Mouse (Mus musculus) heart, postnatal 0 days (tissue): ENCODE results near the gene Ehd3. TPM values are rescaled to one million over a fixed set of nuclear protein-coding genes. Genes with fewer than 3 reads are reported as not detected.

Experiments
- ATAC-seq: fragments of 200-750 bp; cut with Nextera tagmentation; 2 replicates; pipeline ENCODE4 v1.8.0; 2017; ENCODE audit warnings: low read depth, moderate number of reproducible peaks, moderate library complexity; ENCODE audit not compliant: insufficient read depth
- DNase-seq: peaks from one replicate; pipeline ENCODE4 v3.0.0-alpha.2; 2016; ENCODE audit warnings: low spot score
- H3K27ac ChIP-seq: fragments of 300-500 bp; sonication (generic); 2 replicates; pipeline ENCODE4 v1.5.1; 2014; ENCODE audit warnings: low read depth, mild to moderate bottlenecking
- H3K27me3 ChIP-seq: fragments of 300-500 bp; sonication (generic); 2 replicates; pipeline ENCODE4 v1.6.1; 2014; ENCODE audit warnings: low read length, mixed read lengths; ENCODE audit not compliant: control insufficient read depth, insufficient read depth
- H3K36me3 ChIP-seq: fragments of 300-500 bp; sonication (generic); replicated peaks from 2 replicates; pipeline ENCODE4 v1.6.1; 2014; ENCODE audit warnings: low read length, mixed read lengths; ENCODE audit not compliant: control insufficient read depth, insufficient read depth
- H3K4me1 ChIP-seq: fragments of 300-500 bp; sonication (generic); 2 replicates; pipeline ENCODE4 v1.6.1; 2014; ENCODE audit warnings: antibody characterized with exemption; ENCODE audit not compliant: control insufficient read depth, insufficient read depth
- H3K4me2 ChIP-seq: fragments of 300-500 bp; sonication (generic); 2 replicates; pipeline ENCODE4 v1.6.1; 2014; ENCODE audit warnings: low read depth, mild to moderate bottlenecking, low read length, moderate library complexity
- H3K4me3 ChIP-seq: fragments of 300-500 bp; sonication (generic); 2 replicates; pipeline ENCODE4 v1.5.1; 2014; ENCODE audit warnings: low read depth, low read length
- H3K9ac ChIP-seq: fragments of 300-500 bp; sonication (generic); replicated peaks from 2 replicates; pipeline ENCODE4 v1.6.1; 2014; ENCODE audit warnings: low read depth, low read length, mixed read lengths
- H3K9me3 ChIP-seq: fragments of 300-500 bp; sonication (generic); replicated peaks from 2 replicates; pipeline ENCODE4 v1.6.1; 2016; ENCODE audit warnings: low read length; ENCODE audit not compliant: control insufficient read depth
- CTCF ChIP-seq: IDR thresholded peaks from 2 replicates; pipeline ENCODE4 v1.5.1; 2016; ENCODE audit warnings: antibody characterized with exemption, control low read depth, low read depth
- EP300 ChIP-seq: IDR thresholded peaks from 2 replicates; pipeline ENCODE4 v1.6.1; 2016; ENCODE audit warnings: antibody characterized with exemption, low read depth
- WGBS: fragments of 180-500 bp; shearing (Covaris S2); extraction: QIAGEN DNeasy Blood & Tissue Kit; methylation state at CpG from one replicate; pipeline ENCODE4 v1.1.7; 2014; 5-methylcytosine and 5-hydroxymethylcytosine counted together
- polyA plus RNA-seq: library from polyadenylated mRNA; unstranded; fragments of >200 nt; fragmentation: Nextera tagmentation; extraction: Ambion mirVana; gene quantifications from 2 replicates; pipeline ENCODE4 v1.2.1, GENCODE M21; 2015
- total RNA-seq: library from RNA; depleted of rRNA; stranded (reverse); fragments of >200 nt; gene quantifications from 2 replicates; pipeline ENCODE4 v1.2.3, GENCODE M21; 2014; ENCODE audit warnings: low replicate concordance; rRNA removed

Gene Ehd3
- total RNA-seq: 4.2 and 6.7 TPM in 2 replicates
- 1.7 and 1.8 TPM in 2 replicates for polyA plus RNA-seq

GRCm38 (mm10) chr17:73803521-73804184 lies at the start of gene Ehd3:
Gene Ehd3, plus strand, starts transcription at chr17:73804134.
- H3K9me3 ChIP-seq: no peaks in the 10 kb centered on the region
- peak within 1 kb of the TSS; percentile 84 for H3K4me2 ChIP-seq
- H3K4me3 ChIP-seq: peak within 1 kb of the TSS; percentile 65
- no peak for ATAC-seq
- no peaks in the 10 kb centered on the region; the same call in 1 of the 2 replicates for H3K4me1 ChIP-seq
- H3K9ac ChIP-seq: peak within 1 kb of the TSS; percentile 58
- no peaks in the 10 kb centered on the region for H3K36me3 ChIP-seq
- DNase-seq: no peak
- TF ChIP-seq EP300 (no peak), CTCF (no peak)
- 0 out of 2 replicates have a peak, but pooled peaks cover 4% of the 10 kb centered on the region for H3K27me3 ChIP-seq
- WGBS: 81% methylated on average over 5 of the region's 5 CpGs
- no peak within 1 kb of the TSS for H3K27ac ChIP-seq

- TF ChIP-seq EP300 (no peak), CTCF (0 out of 2 replicates have a peak, but pooled peaks have one; percentile 11)
- WGBS: 6% methylated on average over 8 of the region's 8 CpGs
- H3K9me3 ChIP-seq: no peaks in the 10 kb centered on the region; the same call in 1 of the 2 replicates
Measured at GRCm38 (mm10) chr17:73770964-73771363, 33.0 kb upstream of the Ehd3 start.

GRCm38 (mm10) chr17:73786642-73787311 lies 17.2 kb upstream of the Ehd3 start:
- Histone ChIP-seq H3K27me3 (no peaks in the 10 kb centered on the region), H3K36me3 (no peaks in the 10 kb centered on the region), H3K9ac (no peak overlapping the region), H3K4me1 (no peaks in the 10 kb centered on the region), H3K4me3 (no peak overlapping the region), H3K27ac (no peak overlapping the region), H3K9me3 (no peaks in the 10 kb centered on the region), H3K4me2 (no peak overlapping the region)
- DNase-seq: no peak
- no peak for ATAC-seq
- TF ChIP-seq EP300 (no peak), CTCF (no peak)
- WGBS: 42% methylated on average over 8 of the region's 8 CpGs

More at GRCm38 (mm10) chr17:73770964-73771363, 33.0 kb upstream of the Ehd3 start:
- ATAC-seq (peak; percentile 55), DNase-seq (peak; percentile 58)
- Histone ChIP-seq H3K9ac (no peak overlapping the region), H3K27ac (no peak overlapping the region), H3K4me2 (no peak overlapping the region), H3K36me3 (no peaks in the 10 kb centered on the region), H3K4me1 (0 out of 2 replicates have a peak, but pooled peaks cover 3% of the 10 kb centered on the region), H3K27me3 (no peaks in the 10 kb centered on the region), H3K4me3 (no peak overlapping the region)

- 39% methylated on average over 12 of the region's 12 CpGs for WGBS
Measured at GRCm38 (mm10) chr17:73790284-73791020, 13.5 kb upstream of the Ehd3 start.

GRCm38 (mm10) chr17:73796789-73797188 lies 7.1 kb upstream of the Ehd3 start:
- 53% methylated on average over 6 of the region's 6 CpGs for WGBS
- Histone ChIP-seq H3K4me3 (no peak overlapping the region), H3K4me1 (no peaks in the 10 kb centered on the region), H3K9me3 (no peaks in the 10 kb centered on the region), H3K27me3 (no peaks in the 10 kb centered on the region), H3K9ac (no peak overlapping the region), H3K36me3 (no peaks in the 10 kb centered on the region), H3K4me2 (no peak overlapping the region), H3K27ac (no peak overlapping the region)
- ATAC-seq (no peak), DNase-seq (no peak)
- TF ChIP-seq CTCF: no peak
- no peak for TF ChIP-seq EP300

More at GRCm38 (mm10) chr17:73790284-73791020, 13.5 kb upstream of the Ehd3 start:
- DNase-seq: no peak
- Histone ChIP-seq H3K36me3 (no peaks in the 10 kb centered on the region), H3K4me2 (no peak overlapping the region), H3K4me3 (no peak overlapping the region), H3K9me3 (no peaks in the 10 kb centered on the region), H3K27me3 (no peaks in the 10 kb centered on the region), H3K4me1 (no peaks in the 10 kb centered on the region), H3K27ac (no peak overlapping the region), H3K9ac (no peak overlapping the region)
- TF ChIP-seq EP300 (no peak), CTCF (no peak)
- no peak for ATAC-seq
